Mouse (Mus musculus) left cerebral cortex, postnatal 25 days (tissue): ENCODE data around the gene Ddx25. TPM values are rescaled to one million over a fixed set of nuclear protein-coding genes. Genes with fewer than 3 reads are reported as not detected.

Source experiments
- DNase-seq, 2 experiments: peaks; one replicate each; pipeline ENCODE4 v3.0.0; 2022; ENCODE audit warnings: low spot score in 2 of 2, mixed read lengths in 1 of 2
- intact Hi-C: fragments of 180-260 bp; cut with DNase I; formaldehyde crosslinking; loops from one replicate; pipeline ENCODE4 v1.15.1; 2025
- total RNA-seq, 2 experiments: library from RNA; stranded (reverse); gene quantifications; 2 replicates each; pipeline ENCODE4 v1.2.3; 2021

The Ddx25 gene
- total RNA-seq, 2 experiments from 2014 or later, result 14.1 to 14.6 TPM

- intact Hi-C loops, result no loop called here
- peak; percentile 24 to 47 for DNase-seq
These were observed 50.1 kb downstream of the Ddx25 start for GRCm38 (mm10) chr9:35508234-35508633.

DNA sequence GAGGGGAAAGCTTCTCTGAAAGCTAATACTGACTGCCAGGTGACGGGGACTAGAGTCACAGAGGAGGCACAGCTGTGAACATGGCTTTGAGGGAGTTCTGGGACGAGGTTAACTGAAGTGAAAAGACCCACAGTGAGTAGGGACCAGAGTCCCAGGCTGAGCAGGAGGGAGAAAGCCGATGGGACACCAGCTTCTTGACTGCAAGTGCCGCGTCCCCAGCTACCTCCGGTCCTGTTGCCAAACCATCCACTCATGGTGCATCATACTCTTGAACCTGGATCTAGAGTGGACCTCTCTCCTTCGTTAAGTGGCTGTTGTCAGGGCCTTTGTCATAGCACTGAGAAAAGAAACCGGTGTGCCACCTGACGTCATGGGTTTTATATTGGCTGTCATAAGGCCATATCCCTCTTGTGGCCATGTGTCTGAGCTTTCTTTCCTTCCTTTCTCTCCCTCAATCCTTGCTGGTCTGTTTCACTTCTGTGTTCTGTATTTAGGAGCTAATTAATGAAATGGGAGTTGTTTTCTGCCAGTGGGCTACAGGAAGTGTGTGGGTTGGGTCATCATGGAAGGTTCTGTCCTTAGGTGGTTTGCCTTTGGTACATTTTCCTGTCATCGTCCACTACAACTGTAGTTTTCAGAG lies 55.8 kb downstream of the Ddx25 start:
- intact Hi-C loops, result no loop called here

DNA sequence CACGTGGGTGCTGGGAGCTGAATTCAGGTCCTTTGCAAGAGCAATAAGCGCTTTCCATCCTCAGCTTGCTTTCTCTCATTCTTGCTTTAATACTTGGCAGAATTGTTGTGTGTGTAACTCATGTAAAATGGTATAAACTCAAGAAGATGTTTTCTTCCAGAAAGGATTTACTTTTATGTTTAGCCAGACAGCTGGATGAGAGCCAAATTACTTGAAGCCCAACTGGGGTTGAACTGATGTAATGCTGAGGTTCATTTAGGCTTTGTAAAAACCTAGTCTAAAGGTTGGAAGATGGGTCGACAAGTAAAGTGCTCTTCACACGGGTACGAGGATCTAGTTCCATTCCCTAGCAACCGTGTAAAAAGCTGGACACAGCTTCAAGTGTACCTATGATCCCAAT lies 58.4 kb downstream of the Ddx25 start:
- intact Hi-C loops, result no loop called here
- no peak for DNase-seq

More for the DNA sequence above, 55.8 kb downstream of the Ddx25 start:
- DNase-seq, result no peak

DNA sequence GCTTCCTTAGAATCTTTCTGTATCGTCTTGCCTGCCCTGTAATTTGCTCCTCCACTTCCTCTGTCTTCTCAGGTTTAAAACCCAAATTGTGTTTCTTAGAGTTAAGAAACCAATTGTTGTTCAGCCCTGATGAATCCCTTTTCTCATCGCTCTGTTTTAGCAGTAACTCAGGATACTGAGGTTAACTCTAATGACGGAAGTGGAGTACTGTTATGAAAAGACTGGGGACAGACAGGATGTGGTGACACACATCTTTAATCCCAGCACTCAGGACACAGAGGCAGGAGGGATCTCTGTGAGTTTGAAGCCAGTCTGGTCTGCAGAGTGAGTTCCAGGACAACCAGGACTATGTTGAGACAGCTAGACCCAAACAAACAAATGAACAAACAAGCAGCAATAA lies 62.9 kb downstream of the Ddx25 start:
- intact Hi-C loops, result no loop called here
- no peak for DNase-seq

DNA sequence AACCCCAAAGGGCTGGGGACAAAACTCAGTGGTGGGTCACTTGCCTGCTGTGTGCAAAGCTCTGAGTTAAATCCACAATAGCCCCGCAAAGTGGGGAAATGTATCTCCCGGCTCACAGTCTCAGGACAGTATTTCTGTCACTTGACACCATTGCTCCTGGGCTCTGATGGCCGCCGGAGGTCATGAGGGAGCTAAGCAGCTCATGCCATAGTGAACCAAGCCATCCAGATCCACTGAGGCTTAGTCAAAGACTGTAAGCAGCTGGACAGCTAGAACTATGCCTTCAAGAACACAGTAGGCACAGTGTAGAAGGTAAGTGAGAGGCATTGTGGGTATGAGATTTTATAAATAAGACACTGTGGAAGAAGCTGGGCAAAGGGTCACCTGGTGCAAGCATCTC lies 63.4 kb downstream of the Ddx25 start:
- intact Hi-C loops, result no loop called here
- DNase-seq, result no peak

- intact Hi-C loops, result no loop called here
These were observed 64.6 kb downstream of the Ddx25 start for GRCm38 (mm10) chr9:35493733-35494092.

GRCm38 (mm10) chr9:35493033-35493732 lies 65.1 kb downstream of the Ddx25 start:
- intact Hi-C loops, result no loop called here

More at GRCm38 (mm10) chr9:35493733-35494092, 64.6 kb downstream of the Ddx25 start:
- DNase-seq, result no peak

GRCm38 (mm10) chr9:35491109-35491866 lies 67.0 kb downstream of the Ddx25 start:
- DNase-seq, result no peak
- intact Hi-C loops, result no loop called here

More at GRCm38 (mm10) chr9:35493033-35493732, 65.1 kb downstream of the Ddx25 start:
- no peak for DNase-seq

DNA sequence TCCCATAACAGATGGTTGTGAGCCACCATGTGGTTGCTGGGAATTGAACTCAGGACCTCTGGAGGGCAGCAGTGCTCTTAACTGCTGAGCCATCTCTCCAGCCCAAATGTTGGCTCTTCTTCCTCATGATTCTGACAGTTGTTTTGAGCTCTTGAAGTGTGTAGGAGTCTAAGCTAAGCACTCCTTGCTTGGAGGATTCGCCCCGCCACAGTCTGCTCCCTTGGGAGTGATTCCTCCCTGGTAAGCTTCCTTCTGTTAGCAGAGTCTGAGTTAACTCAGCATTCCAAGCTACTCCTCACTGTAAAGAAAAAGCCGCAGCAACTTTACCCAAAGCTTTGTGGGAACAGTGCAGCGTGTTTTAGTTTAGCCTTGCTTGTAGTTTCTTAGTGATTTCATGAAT lies 69.8 kb downstream of the Ddx25 start:
- DNase-seq, result peak; percentile 9 to 78
- intact Hi-C loops, result no loop called here

Other genes with a start within 250 kb of the Ddx25 start
- 1 to 10 TPM; 7.4 to 7.7 TPM for gene Cdon, start 137.4 kb downstream of the Ddx25 start, total RNA-seq
- gene Gm1113, start 40.3 kb downstream of the Ddx25 start, total RNA-seq, result not detected
- 10 to 100 TPM; 12.5 to 13.3 TPM for gene Pus3, start 67 bp upstream of the Ddx25 start, total RNA-seq
- under 1 TPM; 0.55 to 0.87 TPM for gene Pate2, start 11.8 kb upstream of the Ddx25 start, total RNA-seq
- gene Hyls1, start 11.9 kb upstream of the Ddx25 start, total RNA-seq, result 1 to 10 TPM; 7.8 to 7.9 TPM
- gene Pate4, start 53.4 kb upstream of the Ddx25 start, total RNA-seq, result not detected
- gene Pate3, start 89.7 kb upstream of the Ddx25 start, total RNA-seq, result not detected
- gene Pate1, start 128.9 kb upstream of the Ddx25 start, total RNA-seq, result not detected
- not detected for gene Gm17677, start 182.5 kb upstream of the Ddx25 start, total RNA-seq
- not detected for gene Gm17727, start 219.6 kb upstream of the Ddx25 start, total RNA-seq
- gene Gm27235, start 231.6 kb upstream of the Ddx25 start, total RNA-seq, result not detected
- gene D730048I06Rik, start 231.6 kb upstream of the Ddx25 start, total RNA-seq, result not detected